Mouse (Mus musculus) small intestine, adult 2 months (tissue): ENCODE measurements at regions not wholly inside any gene's neighbourhood (a gene's known extent, or its start where the extent isn't known, plus 50 kb on each side); places are given as distances from the start of the nearest gene placed in this dataset.

Source experiments
- CTCF ChIP-seq: fragments of 200-500 bp; IDR thresholded peaks from 2 replicates; pipeline ENCODE4 v1.5.1; 2012; ENCODE audit warnings: low read depth, mild to moderate bottlenecking, control low read depth, inconsistent platforms, low read length, moderate library complexity, mixed read lengths; ENCODE audit not compliant: insufficient replicate concordance, insufficient read length; ENCODE audit errors: extremely low read depth
- POLR2A ChIP-seq: fragments of 200-500 bp; IDR thresholded peaks from 2 replicates; pipeline ENCODE4 v1.6.1; 2012; ENCODE audit warnings: low read depth, mild to moderate bottlenecking, control low read depth, inconsistent platforms, low read length, moderate library complexity

DNA sequence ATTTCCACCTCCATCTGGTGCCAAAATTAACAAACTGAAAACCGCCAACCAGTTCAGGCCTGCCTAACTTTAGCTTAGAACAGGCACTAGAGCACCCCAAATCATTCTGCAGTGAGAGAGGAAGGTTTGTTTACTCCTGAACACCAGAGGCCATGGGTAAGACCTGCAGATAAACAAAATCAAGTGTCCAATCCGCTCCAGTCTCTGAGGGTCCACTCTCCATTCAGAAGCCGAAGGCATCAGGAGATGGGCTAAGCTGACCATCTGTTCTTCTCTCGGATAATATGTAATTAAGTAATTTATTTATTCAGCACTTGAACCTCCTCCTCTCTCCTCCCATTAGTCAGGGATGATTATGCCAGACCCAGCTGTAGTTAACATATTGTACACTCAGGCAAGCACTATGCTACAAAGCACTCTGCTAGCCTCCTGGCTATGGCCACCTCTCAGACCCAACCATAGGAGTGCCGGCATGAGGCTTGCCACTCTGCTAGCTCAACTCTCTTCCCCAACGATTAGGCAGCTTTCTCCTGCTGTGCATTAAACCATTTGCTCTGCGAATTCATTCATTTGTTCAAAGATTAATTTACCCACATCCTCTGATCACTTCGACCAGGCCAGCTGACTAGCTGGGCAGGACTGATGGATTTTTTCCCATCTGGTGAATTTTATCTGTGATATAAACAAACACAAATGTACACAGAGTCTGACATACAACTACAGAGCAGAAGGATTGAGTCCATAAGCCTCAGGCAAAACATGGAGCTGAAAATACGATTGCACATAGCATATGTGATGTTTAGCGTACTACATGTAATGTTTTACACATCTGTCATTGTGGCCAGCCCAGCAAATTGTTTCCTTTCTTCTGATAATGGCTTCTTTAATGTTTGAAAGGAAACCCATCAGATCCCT, 184.4 kb downstream of the Mat2b start:
- TF ChIP-seq CTCF, result no peak
- no peak for TF ChIP-seq POLR2A
